Mouse (Mus musculus) neural tube, embryonic 14.5 days (tissue): ENCODE data around the gene Iqgap1. TPM values are rescaled to one million over a fixed set of nuclear protein-coding genes. Genes with fewer than 3 reads are reported as not detected.
A peak's percentile ranks its signal among the peaks of the same experiment; 100 is the strongest.

Source experiments
- ATAC-seq: fragments of 200-750 bp; cut with Nextera tagmentation; 2 replicates; pipeline ENCODE4 v1.8.0; 2017; ENCODE audit warnings: low read depth, mild to moderate bottlenecking, moderate TSS enrichment, moderate library complexity
- H3K27ac ChIP-seq: fragments of 300-500 bp; sonication (generic); 2 replicates; pipeline ENCODE4 v1.5.1; 2014; ENCODE audit warnings: low read depth, mild to moderate bottlenecking, control low read depth, low read length, moderate library complexity, mixed read lengths
- H3K27me3 ChIP-seq: fragments of 300-500 bp; sonication (generic); 2 replicates; pipeline ENCODE4 v1.6.1; 2014; ENCODE audit warnings: low read length; ENCODE audit not compliant: control insufficient read depth, insufficient read depth
- H3K36me3 ChIP-seq: fragments of 300-500 bp; sonication (generic); 2 replicates; pipeline ENCODE4 v1.6.1; 2014; ENCODE audit warnings: low read length, mixed read lengths; ENCODE audit not compliant: control insufficient read depth, insufficient read depth
- H3K4me1 ChIP-seq: fragments of 300-500 bp; sonication (generic); 2 replicates; pipeline ENCODE4 v1.6.1; 2014; ENCODE audit warnings: low read length; ENCODE audit not compliant: control insufficient read depth, insufficient read depth
- H3K4me2 ChIP-seq: fragments of 300-500 bp; sonication (generic); 2 replicates; pipeline ENCODE4 v1.6.1; 2014; ENCODE audit warnings: mild to moderate bottlenecking, low read depth, low read length, control low read depth
- H3K4me3 ChIP-seq: fragments of 300-500 bp; sonication (generic); 2 replicates; pipeline ENCODE4 v1.5.1; 2014; ENCODE audit warnings: low read depth, low read length, control low read depth, mixed read lengths
- H3K9ac ChIP-seq: fragments of 300-500 bp; sonication (generic); replicated peaks from 2 replicates; pipeline ENCODE4 v1.6.1; 2014; ENCODE audit warnings: low read depth, mild to moderate bottlenecking, control low read depth, low read length, mixed read lengths
- H3K9me3 ChIP-seq: fragments of 300-500 bp; sonication (generic); 2 replicates; pipeline ENCODE4 v1.6.1; 2016; ENCODE audit warnings: low read length; ENCODE audit not compliant: control insufficient read depth
- WGBS: fragments of 180-500 bp; shearing (Covaris S2); extraction: QIAGEN DNeasy Blood & Tissue Kit; methylation state at CpG from one replicate; pipeline ENCODE4 v1.1.7; 2014; 5-methylcytosine and 5-hydroxymethylcytosine counted together
- polyA plus RNA-seq: library from polyadenylated mRNA; unstranded; fragments of >200 nt; fragmentation: Nextera tagmentation; extraction: Ambion mirVana; gene quantifications from 2 replicates; pipeline ENCODE4 v1.2.1, GENCODE M21; 2014

The Iqgap1 gene
- polyA plus RNA-seq, 1 experiment from 2014 or later = 15.8 TPM

DNA sequence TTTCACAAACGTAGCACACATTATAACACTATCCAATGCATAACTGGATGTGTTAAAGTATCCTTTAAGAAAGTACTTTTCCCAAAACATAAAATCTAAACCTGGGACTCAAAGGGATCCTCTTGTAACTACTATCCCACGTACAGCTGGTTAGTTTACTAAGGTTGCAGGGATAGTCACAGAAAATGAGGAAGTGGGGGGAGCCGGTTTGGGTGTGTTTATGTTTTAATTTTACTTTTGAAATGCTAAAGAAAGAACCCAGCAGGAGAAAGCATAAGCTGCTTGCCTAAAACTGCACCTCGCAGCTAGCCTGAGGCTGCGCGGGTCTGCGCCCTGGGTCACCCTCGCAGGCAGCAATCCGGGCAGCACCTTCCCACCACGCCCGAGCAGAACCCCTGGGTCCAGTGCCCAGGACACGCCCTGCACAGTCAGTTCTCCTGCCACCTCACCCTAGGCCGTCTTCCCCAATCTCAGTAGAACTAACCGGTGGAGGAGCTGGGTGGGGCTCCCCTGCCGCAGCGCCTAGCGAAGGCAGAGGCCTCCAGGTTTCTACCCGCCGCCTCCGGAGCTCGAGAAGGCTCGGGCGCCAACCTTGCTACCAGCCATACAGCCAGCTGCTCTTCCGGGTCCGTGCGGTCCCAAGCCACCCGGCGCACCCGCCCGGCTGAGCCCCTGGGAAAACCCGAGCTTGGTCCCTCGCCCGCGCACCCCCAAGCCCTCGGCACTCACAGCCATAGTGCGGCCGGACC lies 23.2 kb downstream of the Iqgap1 start:
- H3K4me3 ChIP-seq = peak overlapping the region; percentile 91
- H3K4me1 ChIP-seq = peaks cover 11% of the 10 kb centered on the region; the same call in 1 of the 2 replicates
- 1% methylated on average over 37 of the region's 37 CpGs for WGBS
- peaks cover 3% of the 10 kb centered on the region; the same call in 1 of the 2 replicates for H3K27me3 ChIP-seq
- peak overlapping the region; percentile 71 for H3K27ac ChIP-seq
- peak overlapping the region; percentile 77 for H3K4me2 ChIP-seq
- H3K9ac ChIP-seq = peak overlapping the region; percentile 76
- no peaks in the 10 kb centered on the region for H3K9me3 ChIP-seq
- peaks cover 5% of the 10 kb centered on the region; the same call in 1 of the 2 replicates for H3K36me3 ChIP-seq
- peak; percentile 83; the same call in 1 of the 2 replicates for ATAC-seq

- Histone ChIP-seq H3K4me3 (no peak overlapping the region), H3K36me3 (peaks cover 11% of the 10 kb centered on the region; the same call in 1 of the 2 replicates), H3K9ac (no peak overlapping the region), H3K27ac (no peak overlapping the region), H3K4me1 (peaks cover 11% of the 10 kb centered on the region; the same call in 1 of the 2 replicates), H3K27me3 (peaks cover 3% of the 10 kb centered on the region; the same call in 1 of the 2 replicates), H3K4me2 (no peak overlapping the region), H3K9me3 (no peaks in the 10 kb centered on the region)
- no peak for ATAC-seq
- WGBS = 87% methylated on average over 5 of the region's 5 CpGs
Observed at GRCm38 (mm10) chr7:80799307-80799706, 26.5 kb downstream of the Iqgap1 start.

- no peak overlapping the region for H3K4me2 ChIP-seq
- no peak for ATAC-seq
- H3K36me3 ChIP-seq = peaks cover 11% of the 10 kb centered on the region; the same call in 1 of the 2 replicates
- H3K4me1 ChIP-seq = peaks cover 5% of the 10 kb centered on the region; the same call in 1 of the 2 replicates
- H3K4me3 ChIP-seq = no peak overlapping the region
- H3K9ac ChIP-seq = no peak overlapping the region
- no peaks in the 10 kb centered on the region for H3K27me3 ChIP-seq
- whole genome bisulfite sequencing = 89% methylated on average over 15 of the region's 15 CpGs
- no peak overlapping the region for H3K27ac ChIP-seq
- H3K9me3 ChIP-seq = no peaks in the 10 kb centered on the region
Observed at GRCm38 (mm10) chr7:80796805-80797567, 28.8 kb downstream of the Iqgap1 start.

GRCm38 (mm10) chr7:80796258-80796657 lies 29.5 kb downstream of the Iqgap1 start:
- no peak for ATAC-seq
- H3K36me3 ChIP-seq = peaks cover 11% of the 10 kb centered on the region; the same call in 1 of the 2 replicates
- no peak overlapping the region for H3K27ac ChIP-seq
- H3K9me3 ChIP-seq = no peaks in the 10 kb centered on the region
- no peak overlapping the region for H3K9ac ChIP-seq
- H3K27me3 ChIP-seq = no peaks in the 10 kb centered on the region
- H3K4me1 ChIP-seq = no peaks in the 10 kb centered on the region
- H3K4me3 ChIP-seq = no peak overlapping the region
- no peak overlapping the region for H3K4me2 ChIP-seq
- 99% methylated on average over 6 of the region's 6 CpGs for WGBS

- Histone ChIP-seq H3K9me3 (no peaks in the 10 kb centered on the region), H3K36me3 (no peaks in the 10 kb centered on the region), H3K9ac (no peak overlapping the region), H3K4me1 (no peaks in the 10 kb centered on the region), H3K4me3 (no peak overlapping the region), H3K27ac (no peak overlapping the region), H3K4me2 (no peak overlapping the region), H3K27me3 (no peaks in the 10 kb centered on the region)
- 90% methylated on average over 5 of the region's 5 CpGs for WGBS
- no peak for ATAC-seq
Observed at GRCm38 (mm10) chr7:80789534-80789933, 36.2 kb downstream of the Iqgap1 start.

DNA sequence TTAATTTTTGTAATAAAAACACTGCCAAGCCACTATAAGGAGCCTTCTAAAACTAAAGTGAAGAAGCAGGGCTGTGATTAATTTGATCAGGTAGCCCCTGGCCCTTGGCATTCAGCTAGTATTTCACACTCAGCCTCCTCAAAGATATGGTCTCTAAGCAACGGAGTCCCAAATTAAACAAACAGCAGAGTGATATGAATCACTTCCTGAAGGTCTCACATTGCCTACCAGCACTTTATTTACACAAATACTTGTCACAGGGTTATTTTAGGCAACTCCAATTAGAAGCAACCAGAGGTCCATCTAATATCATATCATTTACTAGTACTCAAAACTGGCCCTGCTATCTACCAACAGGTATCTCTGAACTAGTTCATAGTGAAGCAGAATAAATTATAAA lies 36.7 kb downstream of the Iqgap1 start:
- ATAC-seq = no peak
- Histone ChIP-seq H3K27me3 (no peaks in the 10 kb centered on the region), H3K4me3 (no peak overlapping the region), H3K9ac (no peak overlapping the region), H3K9me3 (no peaks in the 10 kb centered on the region), H3K27ac (no peak overlapping the region), H3K4me2 (no peak overlapping the region), H3K36me3 (no peaks in the 10 kb centered on the region), H3K4me1 (no peaks in the 10 kb centered on the region)
- 64% methylated on average over 1 of the region's 1 CpGs for WGBS

DNA sequence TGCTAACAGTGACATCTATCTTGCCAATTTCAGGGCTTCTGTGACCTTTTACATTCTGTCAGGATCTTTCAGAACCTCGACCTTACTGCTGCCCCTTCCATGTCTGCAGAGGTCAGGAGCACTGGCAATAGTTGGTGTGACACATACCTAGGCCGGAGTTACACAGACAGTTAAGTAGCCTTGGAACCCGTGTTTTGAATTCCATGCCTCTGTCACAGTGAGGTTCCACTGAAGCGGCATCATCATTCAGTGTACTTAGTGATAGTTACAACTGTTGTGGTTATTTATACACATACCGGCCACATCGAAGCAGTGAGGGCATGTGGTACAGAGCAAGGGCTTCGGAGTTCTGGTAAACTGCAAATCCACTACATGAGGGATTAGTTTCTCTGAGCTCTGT lies 37.8 kb downstream of the Iqgap1 start:
- 91% methylated on average over 7 of the region's 7 CpGs for WGBS

GRCm38 (mm10) chr7:80786746-80787145 lies 39.0 kb downstream of the Iqgap1 start:
- Histone ChIP-seq H3K9me3 (no peaks in the 10 kb centered on the region), H3K4me3 (no peak overlapping the region), H3K36me3 (no peaks in the 10 kb centered on the region), H3K4me2 (no peak overlapping the region), H3K9ac (no peak overlapping the region), H3K4me1 (no peaks in the 10 kb centered on the region), H3K27me3 (no peaks in the 10 kb centered on the region), H3K27ac (no peak overlapping the region)
- WGBS = 83% methylated on average over 6 of the region's 6 CpGs
- ATAC-seq = no peak

More for the DNA sequence above, 37.8 kb downstream of the Iqgap1 start:
- Histone ChIP-seq H3K9me3 (no peaks in the 10 kb centered on the region), H3K4me1 (no peaks in the 10 kb centered on the region), H3K9ac (no peak overlapping the region), H3K36me3 (no peaks in the 10 kb centered on the region), H3K4me2 (no peak overlapping the region), H3K4me3 (no peak overlapping the region), H3K27me3 (no peaks in the 10 kb centered on the region), H3K27ac (no peak overlapping the region)
- ATAC-seq = no peak

DNA sequence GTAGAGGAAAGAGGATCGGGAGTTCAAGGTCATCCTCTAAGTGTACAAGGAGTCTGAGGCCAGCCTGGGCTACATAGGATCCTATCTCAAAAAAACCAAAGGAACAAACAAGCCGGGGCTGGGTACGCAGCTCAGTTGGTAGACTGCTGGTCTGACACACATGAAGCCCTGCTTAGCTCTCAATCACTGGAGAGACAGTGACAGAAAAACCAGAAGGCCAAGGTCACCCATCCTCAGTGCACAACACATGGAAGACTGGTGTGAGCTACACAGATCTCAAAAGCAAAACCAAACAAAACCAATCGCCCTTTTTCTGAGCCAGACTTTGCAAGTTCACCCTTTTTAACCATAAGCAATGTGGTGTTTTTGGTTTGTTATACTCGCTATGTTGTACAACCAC lies 41.9 kb downstream of the Iqgap1 start:
- no peaks in the 10 kb centered on the region for H3K4me1 ChIP-seq
- H3K27ac ChIP-seq = no peak overlapping the region
- no peaks in the 10 kb centered on the region for H3K36me3 ChIP-seq
- 91% methylated on average over 5 of the region's 5 CpGs for WGBS
- no peak overlapping the region for H3K4me3 ChIP-seq
- H3K9ac ChIP-seq = no peak overlapping the region
- no peaks in the 10 kb centered on the region for H3K27me3 ChIP-seq
- H3K4me2 ChIP-seq = no peak overlapping the region
- H3K9me3 ChIP-seq = no peaks in the 10 kb centered on the region
- ATAC-seq = no peak
